Mouse (Mus musculus) heart, embryonic 12.5 days (tissue): Measurements from ENCODE around the gene Ttc22. TPM values are rescaled to one million over a fixed set of nuclear protein-coding genes. Genes with fewer than 3 reads are reported as not detected.

Experiments
- ATAC-seq: fragments of 200-750 bp; cut with Nextera tagmentation; 2 replicates; pipeline ENCODE4 v1.8.0; 2017; ENCODE audit warnings: moderate TSS enrichment, moderate library complexity; ENCODE audit not compliant: insufficient number of reproducible peaks, low FRiP score
- H3K27ac ChIP-seq: fragments of 300-500 bp; sonication (generic); 2 replicates; pipeline ENCODE4 v1.5.1; 2016; ENCODE audit warnings: mild to moderate bottlenecking, moderate library complexity; ENCODE audit not compliant: poor library complexity, severe bottlenecking
- H3K27me3 ChIP-seq: fragments of 300-500 bp; sonication (generic); replicated peaks from 2 replicates; pipeline ENCODE4 v1.6.1; 2016; ENCODE audit warnings: mild to moderate bottlenecking, moderate library complexity
- H3K36me3 ChIP-seq: fragments of 300-500 bp; sonication (generic); 2 replicates; pipeline ENCODE4 v1.6.1; 2016; ENCODE audit warnings: mild to moderate bottlenecking, moderate library complexity
- H3K4me1 ChIP-seq: fragments of 300-500 bp; sonication (generic); replicated peaks from 2 replicates; pipeline ENCODE4 v1.6.1; 2016; ENCODE audit warnings: mild to moderate bottlenecking
- H3K4me2 ChIP-seq: fragments of 300-500 bp; sonication (generic); 2 replicates; pipeline ENCODE4 v1.6.1; 2016; ENCODE audit warnings: mild to moderate bottlenecking, moderate library complexity
- H3K4me3 ChIP-seq: fragments of 300-500 bp; sonication (generic); 2 replicates; pipeline ENCODE4 v1.5.1; 2016; ENCODE audit warnings: mild to moderate bottlenecking
- H3K9ac ChIP-seq: fragments of 300-500 bp; sonication (generic); 2 replicates; pipeline ENCODE4 v1.6.1; 2016; ENCODE audit warnings: mild to moderate bottlenecking, moderate library complexity
- H3K9me3 ChIP-seq: fragments of 300-500 bp; sonication (generic); replicated peaks from 2 replicates; pipeline ENCODE4 v1.6.1; 2016; ENCODE audit warnings: mild to moderate bottlenecking, moderate library complexity
- whole genome bisulfite sequencing: fragments of 180-500 bp; shearing (Covaris S2); methylation state at CpG from one replicate; pipeline ENCODE4 v1.1.7; 2016; 5-methylcytosine and 5-hydroxymethylcytosine counted together
- polyA plus RNA-seq: library from polyadenylated mRNA; unstranded; fragments of >200 nt; fragmentation: Nextera tagmentation; extraction: Ambion mirVana; gene quantifications from 2 replicates; pipeline ENCODE4 v1.2.1, GENCODE M21; 2016

Gene Ttc22
- polyA plus RNA-seq, 1 experiment from 2014 or later: 0.91 TPM

GRCm38 (mm10) chr4:106633281-106634085 is 11.3 kb downstream of the Ttc22 start:
- Histone ChIP-seq H3K27me3 (peaks cover 58% of the 10 kb centered on the region), H3K4me3 (no peak overlapping the region), H3K4me1 (0 out of 2 replicates have a peak, but pooled peaks cover 5% of the 10 kb centered on the region), H3K36me3 (no peaks in the 10 kb centered on the region), H3K9ac (no peak overlapping the region), H3K4me2 (no peak overlapping the region), H3K27ac (peak overlapping the region; percentile 55; the same call in 1 of the 2 replicates), H3K9me3 (no peaks in the 10 kb centered on the region)
- no peak for ATAC-seq
- 27% methylated on average over 8 of the region's 8 CpGs for WGBS

GRCm38 (mm10) chr4:106634086-106634479 is 11.9 kb downstream of the Ttc22 start:
- peak overlapping the region; percentile 55; the same call in 1 of the 2 replicates for H3K27ac ChIP-seq
- H3K4me3 ChIP-seq: no peak overlapping the region
- no peaks in the 10 kb centered on the region for H3K36me3 ChIP-seq
- H3K9me3 ChIP-seq: no peaks in the 10 kb centered on the region
- 37% methylated on average over 9 of the region's 9 CpGs for WGBS
- H3K4me1 ChIP-seq: 0 out of 2 replicates have a peak, but pooled peaks cover 5% of the 10 kb centered on the region
- H3K4me2 ChIP-seq: no peak overlapping the region
- H3K27me3 ChIP-seq: peaks cover 52% of the 10 kb centered on the region
- ATAC-seq: no peak
- no peak overlapping the region for H3K9ac ChIP-seq

GRCm38 (mm10) chr4:106643483-106644217 is 21.4 kb downstream of the Ttc22 start:
- Histone ChIP-seq H3K4me1 (peaks cover 11% of the 10 kb centered on the region), H3K4me3 (no peak overlapping the region), H3K9me3 (no peaks in the 10 kb centered on the region), H3K27ac (0 out of 2 replicates have a peak overlapping the region, but pooled peaks have one; percentile 0), H3K4me2 (no peak overlapping the region; the same call in 1 of the 2 replicates), H3K27me3 (peaks cover 27% of the 10 kb centered on the region), H3K36me3 (no peaks in the 10 kb centered on the region), H3K9ac (no peak overlapping the region)
- WGBS: 16% methylated on average over 8 of the region's 8 CpGs
- no peak for ATAC-seq

- H3K4me3 ChIP-seq: no peak overlapping the region
- no peak overlapping the region for H3K4me2 ChIP-seq
- H3K4me1 ChIP-seq: peaks cover 11% of the 10 kb centered on the region
- H3K27me3 ChIP-seq: peaks cover 31% of the 10 kb centered on the region
- H3K9me3 ChIP-seq: no peaks in the 10 kb centered on the region
- 68% methylated on average over 6 of the region's 6 CpGs for WGBS
- H3K27ac ChIP-seq: no peak overlapping the region
- H3K36me3 ChIP-seq: no peaks in the 10 kb centered on the region
- no peak for ATAC-seq
- H3K9ac ChIP-seq: no peak overlapping the region
Measured at GRCm38 (mm10) chr4:106644218-106644610, 22.0 kb downstream of the Ttc22 start.

GRCm38 (mm10) chr4:106645797-106646196 is 23.6 kb downstream of the Ttc22 start:
- Histone ChIP-seq H3K9ac (no peak overlapping the region), H3K4me1 (peaks cover 11% of the 10 kb centered on the region), H3K9me3 (no peaks in the 10 kb centered on the region), H3K27me3 (peaks cover 31% of the 10 kb centered on the region), H3K27ac (no peak overlapping the region), H3K4me2 (no peak overlapping the region), H3K4me3 (no peak overlapping the region), H3K36me3 (no peaks in the 10 kb centered on the region)
- WGBS: 75% methylated on average over 5 of the region's 5 CpGs
- ATAC-seq: no peak

GRCm38 (mm10) chr4:106647137-106647536 is 24.9 kb downstream of the Ttc22 start:
- no peak overlapping the region for H3K4me2 ChIP-seq
- H3K9me3 ChIP-seq: no peaks in the 10 kb centered on the region
- H3K4me3 ChIP-seq: no peak overlapping the region
- H3K36me3 ChIP-seq: no peaks in the 10 kb centered on the region
- peaks cover 18% of the 10 kb centered on the region for H3K4me1 ChIP-seq
- H3K9ac ChIP-seq: no peak overlapping the region
- H3K27me3 ChIP-seq: peaks cover 30% of the 10 kb centered on the region
- H3K27ac ChIP-seq: no peak overlapping the region
- 85% methylated on average over 6 of the region's 6 CpGs for WGBS
- ATAC-seq: no peak

- Histone ChIP-seq H3K4me3 (peak within 1 kb of the TSS; percentile 72), H3K9me3 (no peaks in the 10 kb centered on the region), H3K36me3 (peaks cover 30% of the 10 kb centered on the region), H3K4me1 (peaks cover 7% of the 10 kb centered on the region), H3K27ac (peak within 1 kb of the TSS; percentile 52; the same call in 1 of the 2 replicates), H3K4me2 (peak within 1 kb of the TSS; percentile 81), H3K27me3 (peaks cover 16% of the 10 kb centered on the region), H3K9ac (peak within 1 kb of the TSS; percentile 83)
- WGBS: 4% methylated on average over 40 of the region's 40 CpGs
- ATAC-seq: peak; percentile 98
Measured at GRCm38 (mm10) chr4:106650833-106651527, 28.7 kb downstream of the Ttc22 start, which contains the start of gene Pars2. Gene Pars2 (plus strand): TSS chr4:106651069.

GRCm38 (mm10) chr4:106652546-106652945 is 30.3 kb downstream of the Ttc22 start:
- Histone ChIP-seq H3K9ac (no peak overlapping the region), H3K4me1 (peaks cover 7% of the 10 kb centered on the region), H3K27me3 (peaks cover 11% of the 10 kb centered on the region), H3K4me3 (no peak overlapping the region), H3K9me3 (no peaks in the 10 kb centered on the region), H3K4me2 (no peak overlapping the region), H3K36me3 (peaks cover 44% of the 10 kb centered on the region), H3K27ac (no peak overlapping the region)
- no peak for ATAC-seq
- whole genome bisulfite sequencing: 81% methylated on average over 3 of the region's 3 CpGs

GRCm38 (mm10) chr4:106653051-106653450 is 30.8 kb downstream of the Ttc22 start:
- H3K9ac ChIP-seq: no peak overlapping the region
- ATAC-seq: no peak
- peaks cover 11% of the 10 kb centered on the region; the same call in 1 of the 2 replicates for H3K27me3 ChIP-seq
- H3K4me3 ChIP-seq: no peak overlapping the region
- 87% methylated on average over 15 of the region's 15 CpGs for WGBS
- no peaks in the 10 kb centered on the region for H3K9me3 ChIP-seq
- H3K36me3 ChIP-seq: peaks cover 49% of the 10 kb centered on the region
- H3K27ac ChIP-seq: no peak overlapping the region
- no peak overlapping the region for H3K4me2 ChIP-seq
- peaks cover 7% of the 10 kb centered on the region for H3K4me1 ChIP-seq

GRCm38 (mm10) chr4:106655681-106656080 is 33.4 kb downstream of the Ttc22 start:
- H3K4me2 ChIP-seq: no peak overlapping the region
- H3K27me3 ChIP-seq: no peaks in the 10 kb centered on the region
- H3K4me1 ChIP-seq: peaks cover 7% of the 10 kb centered on the region
- H3K36me3 ChIP-seq: peaks cover 70% of the 10 kb centered on the region
- no peak overlapping the region for H3K27ac ChIP-seq
- no peak overlapping the region for H3K4me3 ChIP-seq
- WGBS: 88% methylated on average over 10 of the region's 10 CpGs
- H3K9ac ChIP-seq: no peak overlapping the region
- no peaks in the 10 kb centered on the region for H3K9me3 ChIP-seq
- ATAC-seq: no peak
